Mouse (Mus musculus): ENCODE data around the gene Lamb2.

DNA sequence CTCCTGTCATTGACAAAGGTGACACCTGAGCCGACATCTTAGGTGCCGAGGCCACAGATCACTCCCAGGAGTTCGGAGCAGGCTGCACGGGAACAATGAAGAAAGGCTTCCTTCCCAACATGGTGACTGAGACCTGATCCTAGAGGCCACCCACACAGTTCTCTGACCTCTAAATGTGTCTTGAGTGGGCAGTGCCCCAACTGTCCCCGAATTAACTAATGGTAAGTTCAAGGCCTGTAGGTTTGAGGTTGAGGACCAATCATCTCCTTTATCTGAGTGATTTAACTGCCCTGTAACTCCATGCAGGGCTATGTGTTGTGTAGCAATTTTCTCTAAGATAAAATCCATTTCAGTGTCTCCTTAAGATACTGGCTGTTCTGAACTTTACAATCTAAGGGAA is 10.1 kb upstream of the Lamb2 start:
- TF ChIP-seq POLR2AphosphoS2 (IDR thresholded peaks at IDR 0.05; ENCODE audit: low read length) (no peak), E2F4 (IDR thresholded peaks at IDR 0.05; ENCODE audit: borderline replicate concordance, low read depth, low read length) (no peak), MEF2A (IDR thresholded peaks at IDR 0.05; ENCODE audit: extremely low read depth, insufficient replicate concordance, low read depth, low read length, poor library complexity, severe bottlenecking) (no peak), POLR2AphosphoS5 (IDR thresholded peaks at IDR 0.05; ENCODE audit: borderline replicate concordance, low read depth, low read length) (no peak), CTCF (IDR thresholded peaks at IDR 0.05 in 2 of 3, conservative IDR thresholded peaks at IDR 0.05 in 1 of 3; ENCODE audit: control insufficient read depth in 1 of 3, insufficient read depth in 1 of 3, low read depth in 2 of 3, low read length in 3 of 3, poor library complexity in 1 of 3, severe bottlenecking in 1 of 3) (no peak), POLR2A (IDR thresholded peaks at IDR 0.05; ENCODE audit: control insufficient read depth in 1 of 2, insufficient read depth in 1 of 2, low read depth in 1 of 2, low read length in 2 of 2, poor library complexity in 1 of 2) (no peak), BHLHE40 (IDR thresholded peaks at IDR 0.05; ENCODE audit: borderline replicate concordance, low read depth, low read length) (no peak), CHD1 (IDR thresholded peaks at IDR 0.05; ENCODE audit: low read depth, low read length) (no peak), USF1 (IDR thresholded peaks at IDR 0.05; ENCODE audit: low read depth, low read length) (no peak), TAL1 (IDR thresholded peaks at IDR 0.05; ENCODE audit: low read length) (no peak)

All from MEL (cell line).